Mouse (Mus musculus) cerebellum, postnatal 25 days (tissue): ENCODE measurements around the gene Olfr1275.

Source experiments
- DNase-seq, 2 experiments: peaks; one replicate each; pipeline ENCODE4 v3.0.0; 2021; ENCODE audit warnings: mixed read lengths in 2 of 2

Olfr1275 gene

DNA sequence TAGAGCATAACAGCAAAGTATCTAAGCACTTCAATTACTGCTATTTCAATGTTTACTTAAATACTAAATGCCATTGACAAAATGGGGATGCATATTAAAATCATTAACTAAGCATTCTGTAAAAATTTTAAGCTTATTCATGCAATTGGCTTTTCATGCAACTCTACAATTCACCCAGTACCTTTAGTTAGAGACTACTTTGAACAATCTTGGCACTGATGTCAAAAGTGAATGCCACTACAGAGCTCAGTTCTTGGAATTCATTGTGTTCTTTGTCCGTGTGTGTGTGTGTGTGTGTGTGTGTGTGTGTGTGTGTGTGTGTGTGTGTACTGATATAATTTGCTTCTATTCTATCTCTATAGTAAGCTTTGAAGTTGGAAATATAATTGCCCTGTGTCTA, at the start of gene Olfr1275:
Gene Olfr1275, minus strand, starts transcription at position 101 of the 400 bp plus-strand sequence.
- DNase-seq, result no peak

DNA sequence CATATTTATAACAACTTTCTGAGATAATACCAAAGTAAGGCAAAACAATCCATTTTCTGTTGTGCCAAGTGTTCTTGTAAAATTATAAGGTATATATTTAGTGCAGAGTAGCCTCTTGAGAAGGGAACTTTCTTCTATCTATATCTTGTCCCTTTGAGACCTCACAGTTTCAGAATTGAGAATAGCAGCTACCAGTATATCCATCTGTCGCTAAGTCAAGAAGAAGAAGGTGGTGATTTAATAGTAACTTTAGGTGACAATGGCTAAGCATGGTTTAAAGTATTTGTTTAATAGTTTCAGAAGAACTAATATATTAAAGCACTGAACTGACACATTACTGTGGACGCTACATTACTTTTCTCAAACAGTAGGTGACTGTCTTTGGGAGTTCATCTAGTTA, 38.9 kb upstream of the Olfr1275 start, which contains the start of gene Olfr1277:
Gene Olfr1277, minus strand, starts transcription at position 101 of the 400 bp plus-strand sequence.
- no peak for DNase-seq

DNA sequence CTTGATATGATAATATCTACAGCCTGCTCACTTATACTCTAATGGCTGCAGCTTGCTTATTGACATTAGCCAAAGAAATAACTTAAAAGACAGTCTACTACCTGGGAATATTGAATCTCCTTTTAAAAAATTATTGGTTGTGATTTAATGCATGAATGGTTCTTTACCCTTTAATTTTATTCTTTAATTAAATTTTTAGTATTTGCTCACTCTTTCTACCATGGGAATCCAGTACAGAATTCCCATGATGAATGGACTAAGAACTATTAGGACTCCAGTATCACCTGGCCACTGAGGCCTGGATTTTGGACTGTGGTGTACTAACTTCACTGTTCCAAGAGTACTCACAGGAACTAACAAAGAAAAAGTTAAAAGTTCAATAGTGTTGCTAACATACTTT, 19.1 kb upstream of the Olfr1275 start, which contains the start of gene Olfr1276:
Gene Olfr1276, plus strand, starts transcription at position 301 of the 400 bp plus-strand sequence.
- no peak for DNase-seq

DNA sequence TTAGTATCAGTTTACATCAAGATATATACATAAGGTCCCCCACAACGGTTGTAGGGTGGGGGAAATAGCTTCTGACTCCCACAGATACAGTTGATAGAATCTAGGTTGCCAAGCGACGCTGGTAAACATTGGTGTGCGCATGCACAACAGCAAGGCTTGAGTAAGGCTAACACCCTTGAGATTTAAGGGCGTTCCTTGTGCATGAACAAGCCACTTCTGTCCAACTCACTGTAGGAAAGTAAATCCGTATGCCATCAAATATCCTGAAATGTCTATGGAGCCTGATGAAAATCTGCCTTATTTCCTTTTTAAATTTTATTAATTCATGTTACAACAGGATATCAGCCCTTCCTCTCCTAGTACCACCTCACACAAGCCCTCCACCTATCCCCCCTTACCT, 5.6 kb downstream of the Olfr1275 start, which contains the start of gene 4930430A15Rik:
Gene 4930430A15Rik, minus strand, starts transcription at position 101 of the 400 bp plus-strand sequence.
- no peak for DNase-seq

DNA sequence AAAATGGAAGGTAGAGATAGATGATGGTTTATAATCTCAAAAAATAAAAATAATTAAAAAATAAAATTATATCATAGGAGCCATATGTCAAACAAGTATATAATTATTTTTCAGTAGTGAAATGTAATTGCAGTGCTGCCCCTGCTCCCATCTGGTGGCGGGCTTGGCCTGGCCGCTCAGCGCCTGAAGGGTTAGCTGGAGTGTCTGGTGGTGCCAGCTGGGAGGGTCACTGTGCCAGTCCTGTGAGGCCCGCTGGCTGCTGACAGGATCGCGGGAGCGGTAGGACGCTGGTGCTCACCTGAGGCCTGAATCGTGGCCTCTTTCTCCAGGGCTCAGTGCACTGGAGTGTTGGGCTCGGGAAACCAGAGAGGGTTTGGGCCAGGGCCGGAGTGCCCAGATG, 53.0 kb downstream of the Olfr1275 start:
- DNase-seq, result no peak
